Mouse (Mus musculus) heart, embryonic 15.5 days (tissue): ENCODE data around the gene Atp5g2. TPM values are rescaled to one million over a fixed set of nuclear protein-coding genes. Genes with fewer than 3 reads are reported as not detected.

ENCODE experiments used
- ATAC-seq: fragments of 200-750 bp; cut with Nextera tagmentation; replicated peaks from 2 replicates; pipeline ENCODE4 v1.8.0; 2017; ENCODE audit warnings: low read depth, moderate TSS enrichment; ENCODE audit not compliant: insufficient number of reproducible peaks, insufficient read depth, low FRiP score
- H3K27ac ChIP-seq: fragments of 300-500 bp; sonication (generic); 2 replicates; pipeline ENCODE4 v1.5.1; 2015; ENCODE audit warnings: mild to moderate bottlenecking, inconsistent platforms
- H3K27me3 ChIP-seq: fragments of 300-500 bp; sonication (generic); 2 replicates; pipeline ENCODE4 v1.6.1; 2015; ENCODE audit warnings: inconsistent platforms
- H3K36me3 ChIP-seq: fragments of 300-500 bp; sonication (generic); 2 replicates; pipeline ENCODE4 v1.6.1; 2015; ENCODE audit warnings: mild to moderate bottlenecking, inconsistent platforms
- H3K4me1 ChIP-seq: fragments of 300-500 bp; sonication (generic); replicated peaks from 2 replicates; pipeline ENCODE4 v1.6.1; 2015; ENCODE audit warnings: inconsistent platforms
- H3K4me2 ChIP-seq: fragments of 300-500 bp; sonication (generic); 2 replicates; pipeline ENCODE4 v1.6.1; 2015; ENCODE audit warnings: inconsistent platforms, mild to moderate bottlenecking, moderate library complexity
- H3K4me3 ChIP-seq: fragments of 300-500 bp; sonication (generic); 2 replicates; pipeline ENCODE4 v1.5.1; 2015; ENCODE audit warnings: mild to moderate bottlenecking, inconsistent platforms
- H3K9ac ChIP-seq: fragments of 300-500 bp; sonication (generic); 2 replicates; pipeline ENCODE4 v1.6.1; 2015; ENCODE audit warnings: mild to moderate bottlenecking, inconsistent platforms
- H3K9me3 ChIP-seq: fragments of 300-500 bp; sonication (generic); replicated peaks from 2 replicates; pipeline ENCODE4 v1.6.1; 2016; ENCODE audit warnings: inconsistent platforms
- WGBS: fragments of 180-500 bp; shearing (Covaris S2); methylation state at CpG from one replicate; pipeline ENCODE4 v1.1.7; 2015; ENCODE audit warnings: mixed read lengths; 5-methylcytosine and 5-hydroxymethylcytosine counted together
- polyA plus RNA-seq: library from polyadenylated mRNA; unstranded; fragments of >200 nt; fragmentation: Nextera tagmentation; extraction: Ambion mirVana; gene quantifications from 2 replicates; pipeline ENCODE4 v1.2.1, GENCODE M21; 2015

The Atp5g2 gene
- 58.1 and 78.1 TPM in 2 replicates for polyA plus RNA-seq

- H3K9me3 ChIP-seq: no peaks in the 10 kb centered on the region
- H3K4me3 ChIP-seq: peak within 1 kb of the TSS; percentile 54
- ATAC-seq: no peak
- peak within 1 kb of the TSS; percentile 76 for H3K4me2 ChIP-seq
- H3K27ac ChIP-seq: peak within 1 kb of the TSS; percentile 97
- H3K9ac ChIP-seq: peak within 1 kb of the TSS; percentile 73
- peaks cover 6% of the 10 kb centered on the region for H3K36me3 ChIP-seq
- 4% methylated on average over 37 of the region's 37 CpGs for WGBS
- peaks cover 32% of the 10 kb centered on the region for H3K4me1 ChIP-seq
- no peaks in the 10 kb centered on the region for H3K27me3 ChIP-seq
Observed at GRCm38 (mm10) chr15:102672215-102673071, at the start of gene Atp5g2. Gene Atp5g2, minus strand, starts transcription at chr15:102672352.

- ATAC-seq: no peak
- WGBS: 14% methylated on average over 14 of the region's 14 CpGs
- peak overlapping the region; percentile 64 for H3K27ac ChIP-seq
Observed at GRCm38 (mm10) chr15:102721016-102721898, 49.1 kb upstream of the Atp5g2 start.

GRCm38 (mm10) chr15:102716132-102716531 lies 44.0 kb upstream of the Atp5g2 start:
- WGBS: 49% methylated on average over 12 of the region's 12 CpGs
- ATAC-seq: peak; percentile 58
- peaks cover 21% of the 10 kb centered on the region for H3K4me1 ChIP-seq
- no peak overlapping the region for H3K9ac ChIP-seq
- peaks cover 68% of the 10 kb centered on the region for H3K36me3 ChIP-seq
- H3K27me3 ChIP-seq: no peaks in the 10 kb centered on the region
- no peaks in the 10 kb centered on the region for H3K9me3 ChIP-seq
- no peak overlapping the region for H3K4me3 ChIP-seq
- H3K4me2 ChIP-seq: no peak overlapping the region
- no peak overlapping the region for H3K27ac ChIP-seq

More at GRCm38 (mm10) chr15:102721016-102721898, 49.1 kb upstream of the Atp5g2 start:
- Histone ChIP-seq H3K36me3 (peaks cover 20% of the 10 kb centered on the region), H3K4me3 (peak overlapping the region; percentile 79), H3K27me3 (no peaks in the 10 kb centered on the region), H3K9me3 (no peaks in the 10 kb centered on the region), H3K4me2 (peak overlapping the region; percentile 64), H3K9ac (peak overlapping the region; percentile 71), H3K4me1 (peaks cover 25% of the 10 kb centered on the region)

GRCm38 (mm10) chr15:102707736-102708269 lies 35.7 kb upstream of the Atp5g2 start:
- Histone ChIP-seq H3K9ac (no peak overlapping the region), H3K27ac (no peak overlapping the region), H3K4me3 (no peak overlapping the region), H3K9me3 (no peaks in the 10 kb centered on the region), H3K36me3 (peaks cover 62% of the 10 kb centered on the region), H3K4me1 (no peaks in the 10 kb centered on the region), H3K27me3 (no peaks in the 10 kb centered on the region; the same call in none of the 2 replicates), H3K4me2 (no peak overlapping the region)
- no peak for ATAC-seq
- WGBS: 81% methylated on average over 6 of the region's 6 CpGs

GRCm38 (mm10) chr15:102705923-102706503 lies 33.9 kb upstream of the Atp5g2 start:
- 75% methylated on average over 7 of the region's 7 CpGs for WGBS
- Histone ChIP-seq H3K9me3 (no peaks in the 10 kb centered on the region), H3K27ac (no peak overlapping the region)

GRCm38 (mm10) chr15:102705226-102705894 lies 33.2 kb upstream of the Atp5g2 start:
- Histone ChIP-seq H3K27ac (no peak overlapping the region), H3K36me3 (peaks cover 39% of the 10 kb centered on the region), H3K9me3 (no peaks in the 10 kb centered on the region), H3K4me2 (no peak overlapping the region), H3K27me3 (peaks cover 4% of the 10 kb centered on the region), H3K4me1 (no peaks in the 10 kb centered on the region), H3K4me3 (no peak overlapping the region), H3K9ac (no peak overlapping the region)
- WGBS: 58% methylated on average over 9 of the region's 9 CpGs
- no peak for ATAC-seq

More at GRCm38 (mm10) chr15:102705923-102706503, 33.9 kb upstream of the Atp5g2 start:
- Histone ChIP-seq H3K4me1 (no peaks in the 10 kb centered on the region), H3K27me3 (peaks cover 2% of the 10 kb centered on the region), H3K4me2 (no peak overlapping the region), H3K36me3 (peaks cover 45% of the 10 kb centered on the region), H3K4me3 (no peak overlapping the region), H3K9ac (no peak overlapping the region)
- no peak; the same call in 1 of the 2 replicates for ATAC-seq

- no peak for ATAC-seq
- Histone ChIP-seq H3K27ac (no peak overlapping the region), H3K9ac (no peak overlapping the region), H3K9me3 (no peaks in the 10 kb centered on the region), H3K4me1 (no peaks in the 10 kb centered on the region), H3K27me3 (peaks cover 4% of the 10 kb centered on the region), H3K36me3 (peaks cover 33% of the 10 kb centered on the region), H3K4me3 (no peak overlapping the region), H3K4me2 (no peak overlapping the region)
- 47% methylated on average over 5 of the region's 5 CpGs for WGBS
Observed at GRCm38 (mm10) chr15:102704806-102705205, 32.7 kb upstream of the Atp5g2 start.

GRCm38 (mm10) chr15:102702972-102703371 lies 30.8 kb upstream of the Atp5g2 start:
- H3K27me3 ChIP-seq: peaks cover 22% of the 10 kb centered on the region
- WGBS: 77% methylated on average over 3 of the region's 3 CpGs

GRCm38 (mm10) chr15:102698193-102698592 lies 26.0 kb upstream of the Atp5g2 start:
- Histone ChIP-seq H3K27me3 (peaks cover 70% of the 10 kb centered on the region), H3K4me2 (no peak overlapping the region), H3K9ac (no peak overlapping the region), H3K9me3 (no peaks in the 10 kb centered on the region), H3K4me1 (peaks cover 11% of the 10 kb centered on the region), H3K36me3 (no peaks in the 10 kb centered on the region), H3K4me3 (no peak overlapping the region), H3K27ac (no peak overlapping the region)
- 1% methylated on average over 11 of the region's 11 CpGs for WGBS
- ATAC-seq: no peak; the same call in 1 of the 2 replicates

More at GRCm38 (mm10) chr15:102702972-102703371, 30.8 kb upstream of the Atp5g2 start:
- ATAC-seq: no peak
- Histone ChIP-seq H3K4me3 (no peak overlapping the region), H3K4me1 (no peaks in the 10 kb centered on the region), H3K27ac (no peak overlapping the region), H3K4me2 (no peak overlapping the region), H3K36me3 (peaks cover 15% of the 10 kb centered on the region; the same call in 1 of the 2 replicates), H3K9me3 (no peaks in the 10 kb centered on the region), H3K9ac (no peak overlapping the region)

- 38% methylated on average over 3 of the region's 3 CpGs for WGBS
- H3K27ac ChIP-seq: no peak overlapping the region
- peaks cover 22% of the 10 kb centered on the region for H3K4me1 ChIP-seq
- no peak overlapping the region for H3K4me3 ChIP-seq
- H3K9ac ChIP-seq: no peak overlapping the region
- ATAC-seq: no peak
- no peaks in the 10 kb centered on the region for H3K36me3 ChIP-seq
- peaks cover 82% of the 10 kb centered on the region for H3K27me3 ChIP-seq
- no peaks in the 10 kb centered on the region for H3K9me3 ChIP-seq
- no peak overlapping the region for H3K4me2 ChIP-seq
Observed at GRCm38 (mm10) chr15:102696899-102697298, 24.7 kb upstream of the Atp5g2 start.
